Mouse (Mus musculus): ENCODE measurements around the gene Fbxw11. TPM values are rescaled to one million over a fixed set of nuclear protein-coding genes. Genes with fewer than 3 reads are reported as not detected.
"Not testable (repeated sequence)": the region's sequence is repeated elsewhere in the genome, so short reads cannot be mapped to it uniquely, and the experiment has no call there.

Fbxw11 gene
- total and polyA plus RNA-seq, 3 experiments = 27.3 to 58.7 (median 47.8) TPM

- peaks cover 15% of the 10 kb centered on the region for H3K79me2 ChIP-seq (replicated peaks; ENCODE audit: control insufficient read depth, insufficient read depth, low read length)
- no peak for TF ChIP-seq EP300 (IDR thresholded peaks at IDR 0.05; ENCODE audit: insufficient read depth, low read depth, low read length)
- 68% methylated on average over 1 of the region's 1 CpGs for WGBS
- DNase-seq = no peak
- H3K27ac ChIP-seq = no peak overlapping the region
- H3K27me3 ChIP-seq (ENCODE audit: control insufficient read depth, insufficient read depth, low read length) = no peaks in the 10 kb centered on the region
- no peak overlapping the region for H3K9ac ChIP-seq (ENCODE audit: low read depth, low read length)
- peaks cover 20% of the 10 kb centered on the region for H3K4me1 ChIP-seq (ENCODE audit: control insufficient read depth, insufficient read depth, low read length)
- intact Hi-C loops (cut with DNase I) = no loop called here
- no peak overlapping the region for H3K4me3 ChIP-seq
- peaks cover 30% of the 10 kb centered on the region for H3K36me3 ChIP-seq (ENCODE audit: control insufficient read depth, insufficient read depth, low read length)
Measured at GRCm38 (mm10) chr11:32677811-32678210, 35.3 kb downstream of the Fbxw11 start.

GRCm38 (mm10) chr11:32679091-32679490 is 36.6 kb downstream of the Fbxw11 start:
- whole genome bisulfite sequencing = 100% methylated on average over 4 of the region's 4 CpGs
- H3K4me1 ChIP-seq (ENCODE audit: control insufficient read depth, insufficient read depth, low read length) = peaks cover 25% of the 10 kb centered on the region
- H3K27ac ChIP-seq = not testable (repeated sequence)

GRCm38 (mm10) chr11:32680014-32680413 is 37.5 kb downstream of the Fbxw11 start:
- Histone ChIP-seq H3K79me2 (replicated peaks; ENCODE audit: control insufficient read depth, insufficient read depth, low read length) (peaks cover 10% of the 10 kb centered on the region), H3K4me1 (ENCODE audit: control insufficient read depth, insufficient read depth, low read length) (peaks cover 27% of the 10 kb centered on the region), H3K27me3 (ENCODE audit: control insufficient read depth, insufficient read depth, low read length) (no peaks in the 10 kb centered on the region), H3K9ac (ENCODE audit: low read depth, low read length) (no peak overlapping the region), H3K27ac (no peak overlapping the region), H3K4me3 (no peak overlapping the region), H3K36me3 (ENCODE audit: control insufficient read depth, insufficient read depth, low read length) (peaks cover 30% of the 10 kb centered on the region)
- no peak for TF ChIP-seq POLR2A (IDR thresholded peaks at IDR 0.05; ENCODE audit: insufficient read depth, low read depth, low read length)
- no peak for TF ChIP-seq CTCF (IDR thresholded peaks at IDR 0.05)
- no peak for TF ChIP-seq EP300 (IDR thresholded peaks at IDR 0.05; ENCODE audit: insufficient read depth, low read depth, low read length)
- 50% methylated on average over 4 of the region's 4 CpGs for WGBS
- peak in 1 of 2 experiments; percentile 21 for DNase-seq
- intact Hi-C loops (cut with DNase I) = no loop called here

More at GRCm38 (mm10) chr11:32679091-32679490, 36.6 kb downstream of the Fbxw11 start:
- peaks cover 12% of the 10 kb centered on the region for H3K79me2 ChIP-seq (replicated peaks; ENCODE audit: control insufficient read depth, insufficient read depth, low read length)
- H3K27me3 ChIP-seq (ENCODE audit: control insufficient read depth, insufficient read depth, low read length); H3K9ac ChIP-seq (ENCODE audit: low read depth, low read length); H3K4me3 ChIP-seq; DNase-seq; intact Hi-C loops (cut with DNase I): not testable (repeated sequence)
- H3K36me3 ChIP-seq (ENCODE audit: control insufficient read depth, insufficient read depth, low read length) = peaks cover 30% of the 10 kb centered on the region

- Histone ChIP-seq H3K36me3 (ENCODE audit: control insufficient read depth, insufficient read depth, low read length) (peaks cover 28% of the 10 kb centered on the region), H3K27ac (no peak overlapping the region), H3K4me3 (no peak overlapping the region), H3K79me2 (replicated peaks; ENCODE audit: control insufficient read depth, insufficient read depth, low read length) (peaks cover 10% of the 10 kb centered on the region), H3K9ac (ENCODE audit: low read depth, low read length) (no peak overlapping the region), H3K4me1 (ENCODE audit: control insufficient read depth, insufficient read depth, low read length) (peaks cover 27% of the 10 kb centered on the region), H3K27me3 (ENCODE audit: control insufficient read depth, insufficient read depth, low read length) (no peaks in the 10 kb centered on the region)
- WGBS = 78% methylated on average over 3 of the region's 3 CpGs
- intact Hi-C loops (cut with DNase I) = no loop called here
- TF ChIP-seq POLR2A (IDR thresholded peaks at IDR 0.05; ENCODE audit: insufficient read depth, low read depth, low read length) = no peak
- TF ChIP-seq CTCF (IDR thresholded peaks at IDR 0.05) = no peak
- no peak for TF ChIP-seq EP300 (IDR thresholded peaks at IDR 0.05; ENCODE audit: insufficient read depth, low read depth, low read length)
- DNase-seq = no peak
Measured at GRCm38 (mm10) chr11:32681192-32681795, 38.8 kb downstream of the Fbxw11 start.

GRCm38 (mm10) chr11:32682335-32683102 is 40.0 kb downstream of the Fbxw11 start:
- no peak for DNase-seq
- H3K9ac ChIP-seq (ENCODE audit: low read depth, low read length) = no peak overlapping the region
- peaks cover 23% of the 10 kb centered on the region for H3K4me1 ChIP-seq (ENCODE audit: control insufficient read depth, insufficient read depth, low read length)
- H3K27me3 ChIP-seq (ENCODE audit: control insufficient read depth, insufficient read depth, low read length) = no peaks in the 10 kb centered on the region
- WGBS = 72% methylated on average over 5 of the region's 5 CpGs
- no peak for TF ChIP-seq CTCF (IDR thresholded peaks at IDR 0.05)
- no peak for TF ChIP-seq EP300 (IDR thresholded peaks at IDR 0.05; ENCODE audit: insufficient read depth, low read depth, low read length)
- no peak for TF ChIP-seq POLR2A (IDR thresholded peaks at IDR 0.05; ENCODE audit: insufficient read depth, low read depth, low read length)
- intact Hi-C loops (cut with DNase I) = no loop called here
- peaks cover 21% of the 10 kb centered on the region for H3K36me3 ChIP-seq (ENCODE audit: control insufficient read depth, insufficient read depth, low read length)
- peaks cover 9% of the 10 kb centered on the region for H3K79me2 ChIP-seq (replicated peaks; ENCODE audit: control insufficient read depth, insufficient read depth, low read length)
- no peak overlapping the region for H3K27ac ChIP-seq
- no peak overlapping the region for H3K4me3 ChIP-seq

GRCm38 (mm10) chr11:32684690-32685254 is 42.2 kb downstream of the Fbxw11 start:
- H3K4me1 ChIP-seq (ENCODE audit: control insufficient read depth, insufficient read depth, low read length) = peaks cover 27% of the 10 kb centered on the region
- TF ChIP-seq POLR2A (IDR thresholded peaks at IDR 0.05; ENCODE audit: insufficient read depth, low read depth, low read length) = no peak
- TF ChIP-seq CTCF (IDR thresholded peaks at IDR 0.05) = no peak
- TF ChIP-seq EP300 (IDR thresholded peaks at IDR 0.05; ENCODE audit: insufficient read depth, low read depth, low read length) = no peak

More at GRCm38 (mm10) chr11:32684690-32685254, 42.2 kb downstream of the Fbxw11 start:
- H3K36me3 ChIP-seq (ENCODE audit: control insufficient read depth, insufficient read depth, low read length) = peaks cover 15% of the 10 kb centered on the region
- peaks cover 7% of the 10 kb centered on the region for H3K79me2 ChIP-seq (replicated peaks; ENCODE audit: control insufficient read depth, insufficient read depth, low read length)
- no peak overlapping the region for H3K9ac ChIP-seq (ENCODE audit: low read depth, low read length)
- no peak for DNase-seq
- H3K4me3 ChIP-seq = no peak overlapping the region
- 72% methylated on average over 3 of the region's 3 CpGs for WGBS
- no peak overlapping the region for H3K27ac ChIP-seq
- intact Hi-C loops (cut with DNase I) = no loop called here
- no peaks in the 10 kb centered on the region for H3K27me3 ChIP-seq (ENCODE audit: control insufficient read depth, insufficient read depth, low read length)

Data from heart, adult 2 months (tissue).